Mouse (Mus musculus) cerebellum, adult 2 months (tissue): ENCODE measurements at regions not wholly inside any gene's neighbourhood (a gene's known extent, or its start where the extent isn't known, plus 50 kb on each side); places are given as distances from the start of the nearest gene placed in this dataset.

Source experiments
- CTCF ChIP-seq: fragments of 200-500 bp; IDR thresholded peaks from 2 replicates; pipeline ENCODE4 v1.5.1; 2011; ENCODE audit warnings: low read depth, mild to moderate bottlenecking, control low read depth, low read length, moderate library complexity, borderline replicate concordance; ENCODE audit not compliant: insufficient read depth
- POLR2A ChIP-seq: fragments of 200-500 bp; IDR thresholded peaks from 2 replicates; pipeline ENCODE4 v1.6.1; 2011; ENCODE audit warnings: low read length, control low read depth, borderline replicate concordance; ENCODE audit not compliant: insufficient read depth

GRCm38 (mm10) chr6:22492896-22493295 lies 136.9 kb upstream of the Fam3c start:
- no peak for TF ChIP-seq CTCF
- no peak for TF ChIP-seq POLR2A
